Mouse (Mus musculus) CH12.LX (cell line): ENCODE results near the gene Insrr. TPM values are rescaled to one million over a fixed set of nuclear protein-coding genes. Genes with fewer than 3 reads are reported as not detected.

Source experiments
- DNase-seq: peaks from one replicate; pipeline ENCODE4 v3.0.0-alpha.2; 2013; ENCODE audit errors: extremely low read depth
- H3K27ac ChIP-seq: 2 replicates; pipeline ENCODE4 v1.5.1; 2012; ENCODE audit warnings: low read depth, mild to moderate bottlenecking, control low read depth, moderate library complexity; ENCODE audit not compliant: insufficient read depth
- H3K27me3 ChIP-seq: replicated peaks from 2 replicates; pipeline ENCODE3; 2012; ENCODE audit warnings: inconsistent platforms
- H3K36me3 ChIP-seq, 2 experiments: replicated peaks in 1 of 2; 2 replicates each; pipeline versions ENCODE3 to v1.6.1; 2012; ENCODE audit warnings: inconsistent platforms in 1 of 2, low read length in 1 of 2, mild to moderate bottlenecking in 1 of 2, mixed read lengths in 1 of 2, moderate library complexity in 1 of 2; ENCODE audit not compliant: control insufficient read depth in 1 of 2, insufficient read depth in 1 of 2
- H3K4me1 ChIP-seq, 2 experiments: 2 replicates each; pipeline ENCODE4 v1.6.1; 2012; ENCODE audit warnings: inconsistent platforms in 1 of 2, moderate library complexity in 1 of 2; ENCODE audit not compliant: insufficient read depth in 2 of 2, control insufficient read depth in 1 of 2
- H3K4me2 ChIP-seq: 2 replicates; pipeline ENCODE4 v1.6.1; 2012; ENCODE audit warnings: low read depth, mild to moderate bottlenecking, control low read depth; ENCODE audit not compliant: poor library complexity, insufficient read depth, severe bottlenecking
- H3K4me3 ChIP-seq, 3 experiments: fragments of 150-350 bp in 1 of 3; sonication (generic) in 1 of 3; replicated peaks in 1 of 3; 2 replicates each; pipeline versions ENCODE3 to v1.5.1; 2011 to 2012; ENCODE audit warnings: low read depth in 2 of 3, low read length in 2 of 3, mild to moderate bottlenecking in 2 of 3, moderate library complexity in 2 of 3, control low read depth in 1 of 3, improper control_type of control experiment in 1 of 3, inconsistent platforms in 1 of 3, mixed read lengths in 1 of 3; ENCODE audit not compliant: poor library complexity in 1 of 3
- H3K79me2 ChIP-seq: replicated peaks from 2 replicates; pipeline ENCODE4 v1.6.1; 2012; ENCODE audit warnings: mild to moderate bottlenecking, moderate library complexity; ENCODE audit not compliant: control insufficient read depth, poor library complexity, insufficient read depth, severe bottlenecking; ENCODE audit errors: extremely low read depth
- H3K9ac ChIP-seq: 2 replicates; pipeline ENCODE4 v1.6.1; 2012; ENCODE audit warnings: low read depth, mild to moderate bottlenecking, control low read depth, moderate library complexity; ENCODE audit not compliant: insufficient read depth
- H3K9me3 ChIP-seq: replicated peaks from 2 replicates; pipeline ENCODE3; 2012; ENCODE audit warnings: low read length, inconsistent platforms, mixed read lengths
- BHLHE40 ChIP-seq: IDR thresholded peaks from 2 replicates; pipeline ENCODE4 v1.6.1; 2011; ENCODE audit warnings: mild to moderate bottlenecking, low read depth, low read length, improper control_type of control experiment
- CHD1 ChIP-seq: IDR thresholded peaks from 2 replicates; pipeline ENCODE4 v1.6.1; 2012; ENCODE audit warnings: low read depth, low read length, improper control_type of control experiment, inconsistent platforms
- CHD2 ChIP-seq: IDR thresholded peaks from 2 replicates; pipeline ENCODE4 v1.6.1; 2011; ENCODE audit warnings: low read length, improper control_type of control experiment
- E2F4 ChIP-seq: IDR thresholded peaks from 2 replicates; pipeline ENCODE4 v1.6.1; 2011; ENCODE audit warnings: low read depth, low read length, improper control_type of control experiment; ENCODE audit not compliant: insufficient replicate concordance
- ETS1 ChIP-seq: conservative IDR thresholded peaks from 2 replicates; pipeline ENCODE4 v1.6.1; 2012; ENCODE audit warnings: low read depth, mild to moderate bottlenecking, inconsistent platforms, low read length, improper control_type of control experiment, moderate library complexity
- HCFC1 ChIP-seq: IDR thresholded peaks from 2 replicates; pipeline ENCODE4 v1.6.1; 2012; ENCODE audit warnings: low read depth, mild to moderate bottlenecking, inconsistent platforms, low read length, improper control_type of control experiment
- IRF4 ChIP-seq: IDR thresholded peaks from 2 replicates; pipeline ENCODE4 v1.6.1; 2014; ENCODE audit warnings: low read depth, mild to moderate bottlenecking, inconsistent platforms, low read length, improper control_type of control experiment
- KAT2A ChIP-seq: IDR thresholded peaks from 2 replicates; pipeline ENCODE4 v1.6.1; 2012; ENCODE audit warnings: low read length, improper control_type of control experiment, inconsistent platforms; ENCODE audit not compliant: insufficient replicate concordance
- MAX ChIP-seq: IDR thresholded peaks from 2 replicates; pipeline ENCODE4 v1.6.1; 2011; ENCODE audit warnings: low read length, improper control_type of control experiment
- NELFE ChIP-seq: IDR thresholded peaks from 2 replicates; pipeline ENCODE4 v1.6.1; 2011; ENCODE audit warnings: low read depth, low read length, improper control_type of control experiment
- PAX5 ChIP-seq: IDR thresholded peaks from 2 replicates; pipeline ENCODE4 v1.6.1; 2012; ENCODE audit warnings: low read length, inconsistent platforms, mixed read lengths
- RCOR1 ChIP-seq: conservative IDR thresholded peaks from 2 replicates; pipeline ENCODE4 v1.6.1; 2012; ENCODE audit warnings: low read depth, mild to moderate bottlenecking, inconsistent platforms, low read length, improper control_type of control experiment
- SIN3A ChIP-seq: IDR thresholded peaks from 2 replicates; pipeline ENCODE4 v1.6.1; 2012; ENCODE audit warnings: low read length, improper control_type of control experiment, inconsistent platforms
- ZC3H11A ChIP-seq: IDR thresholded peaks from 2 replicates; pipeline ENCODE4 v1.6.1; 2012; ENCODE audit warnings: low read depth, mild to moderate bottlenecking, inconsistent platforms, low read length, improper control_type of control experiment
- ZKSCAN1 ChIP-seq: IDR thresholded peaks from 2 replicates; pipeline ENCODE4 v1.6.1; 2012; ENCODE audit warnings: low read depth, inconsistent platforms, low read length, improper control_type of control experiment, borderline replicate concordance
- dilution Hi-C: fragments of 300-500 bp; cut with MboI; formaldehyde crosslinking; loops from 2 replicates; pipeline ENCODE4 v1.14.3; 2020; ENCODE audit warnings: low sequenced_read_pairs; ENCODE audit not compliant: extremely low pct_unique_long_range_greater_than_20kb, extremely low pct_ligation_motif_present
- in situ Hi-C: fragments of 300-500 bp; cut with MboI; formaldehyde crosslinking; loops from 3 replicates; pipeline ENCODE4 v1.14.3; 2019; ENCODE audit warnings: low sequenced_read_pairs, low pct_ligation_motif_present, low pct_unique_long_range_greater_than_20kb, mixed read lengths
- polyA plus RNA-seq: library from polyadenylated mRNA; unstranded; fragments of >175 nt; gene quantifications from 2 replicates; pipeline ENCODE4 v1.2.1, GENCODE M21; 2012; ENCODE audit warnings: low read depth; ENCODE audit not compliant: insufficient read length
- total RNA-seq, 2 experiments: library from RNA; depleted of rRNA; stranded (reverse); fragments of 300-350 nt in 1 of 2; fragments of >200 nt in 1 of 2; gene quantifications; 2 replicates each; pipeline ENCODE4 v1.2.3; 2012 to 2014

Gene Insrr
- total and polyA plus RNA-seq, 3 experiments, result 0.06 to 0.08 TPM; not detected in 1

GRCm38 (mm10) chr3:87789248-87789647 is 7.5 kb upstream of the Insrr start:
- no peak for DNase-seq
- Histone ChIP-seq H3K9me3 (no peaks in the 10 kb centered on the region), H3K27me3 (peaks cover 93% of the 10 kb centered on the region), H3K4me3 (no peak overlapping the region), H3K36me3 (no peaks in the 10 kb centered on the region), H3K4me2 (no peak overlapping the region), H3K9ac (no peak overlapping the region), H3K27ac (no peak overlapping the region), H3K4me1 (peaks cover 0 to 10% of the 10 kb centered on the region in 2 experiments; a peak in 2 of 4 replicates), H3K79me2 (no peaks in the 10 kb centered on the region)
- TF ChIP-seq RCOR1, result no peak
- TF ChIP-seq PAX5, result no peak
- TF ChIP-seq HCFC1, result no peak
- no peak for TF ChIP-seq MAX
- TF ChIP-seq SIN3A, result no peak
- no peak for TF ChIP-seq KAT2A
- in situ Hi-C loops, result no loop called here
- dilution Hi-C loops, result no loop called here

- Histone ChIP-seq H3K4me1 (peaks cover 0 to 10% of the 10 kb centered on the region in 2 experiments; a peak in 2 of 4 replicates), H3K36me3 (no peaks in the 10 kb centered on the region), H3K27me3 (peaks cover 94% of the 10 kb centered on the region), H3K79me2 (no peaks in the 10 kb centered on the region), H3K27ac (no peak overlapping the region), H3K9me3 (peaks cover 2% of the 10 kb centered on the region), H3K4me2 (no peak overlapping the region), H3K9ac (no peak overlapping the region), H3K4me3 (no peak overlapping the region)
- DNase-seq, result no peak
- dilution Hi-C loops, result no loop called here
- TF ChIP-seq E2F4, result no peak
- TF ChIP-seq SIN3A, result no peak
- TF ChIP-seq IRF4, result no peak
- no peak for TF ChIP-seq ZKSCAN1
- TF ChIP-seq, all 38 proteins: peak for 0
- in situ Hi-C loops, result no loop called here
Measured at GRCm38 (mm10) chr3:87789768-87790167, 7.0 kb upstream of the Insrr start.

- TF ChIP-seq NELFE (no peak), CHD2 (no peak), CHD1 (no peak), BHLHE40 (0 out of 2 replicates have a peak, but pooled peaks have one; percentile 18), ZC3H11A (no peak), RCOR1 (no peak), ETS1 (no peak), ZKSCAN1 (no peak)
- in situ Hi-C loops (no loop called here), dilution Hi-C loops (no loop called here)
- no peak within 1 kb of the TSS for H3K9ac ChIP-seq
- H3K4me1 ChIP-seq, result peaks cover 4 to 5% of the 10 kb centered on the region in 2 experiments; a peak in 2 of 4 replicates
- no peak within 1 kb of the TSS for H3K27ac ChIP-seq
- no peak within 1 kb of the TSS for H3K4me3 ChIP-seq
- no peaks in the 10 kb centered on the region for H3K36me3 ChIP-seq
- no peak for DNase-seq
- H3K4me2 ChIP-seq, result peak within 1 kb of the TSS; percentile 27; the same call in 1 of the 2 replicates
- H3K27me3 ChIP-seq, result peaks cover 94% of the 10 kb centered on the region
- peaks cover 3% of the 10 kb centered on the region for H3K9me3 ChIP-seq
- H3K79me2 ChIP-seq, result no peaks in the 10 kb centered on the region
Measured at GRCm38 (mm10) chr3:87794922-87795325, 1.8 kb upstream of the Insrr start, which contains the start of gene Ntrk1. Gene Ntrk1 (minus strand): TSS chr3:87795162.
